Mouse (Mus musculus) limb, embryonic 11.5 days (tissue): ENCODE measurements at regions not wholly inside any gene's neighbourhood (a gene's known extent, or its start where the extent isn't known, plus 50 kb on each side); places are given as distances from the start of the nearest gene placed in this dataset.
"Not testable (repeated sequence)": the region's sequence is repeated elsewhere in the genome, so short reads cannot be mapped to it uniquely, and the experiment has no call there.

Experiments used
- ATAC-seq: fragments of 200-750 bp; cut with Nextera tagmentation; 2 replicates; pipeline ENCODE4 v1.8.0; 2017; ENCODE audit warnings: low read depth; ENCODE audit not compliant: insufficient number of reproducible peaks, low FRiP score, low TSS enrichment
- DNase-seq: peaks from one replicate; pipeline ENCODE4 v3.0.0-alpha.2; 2015; ENCODE audit warnings: low spot score
- H3K27ac ChIP-seq: fragments of 300-500 bp; sonication (generic); replicated peaks from 2 replicates; pipeline ENCODE4 v1.5.1; 2014; ENCODE audit warnings: low read depth, mild to moderate bottlenecking, low read length
- H3K27me3 ChIP-seq: fragments of 300-500 bp; sonication (generic); 2 replicates; pipeline ENCODE4 v1.6.1; 2014; ENCODE audit warnings: mild to moderate bottlenecking, low read length, mixed read lengths; ENCODE audit not compliant: control insufficient read depth, insufficient read depth
- H3K36me3 ChIP-seq: fragments of 300-500 bp; sonication (generic); 2 replicates; pipeline ENCODE4 v1.6.1; 2014; ENCODE audit warnings: mild to moderate bottlenecking, low read length, moderate library complexity, mixed read lengths; ENCODE audit not compliant: control insufficient read depth, insufficient read depth
- H3K4me1 ChIP-seq: fragments of 300-500 bp; sonication (generic); 2 replicates; pipeline ENCODE4 v1.6.1; 2014; ENCODE audit warnings: low read length, mixed read lengths; ENCODE audit not compliant: control insufficient read depth, insufficient read depth
- H3K4me2 ChIP-seq: fragments of 300-500 bp; sonication (generic); 2 replicates; pipeline ENCODE4 v1.6.1; 2014; ENCODE audit warnings: low read depth, mild to moderate bottlenecking, moderate library complexity; ENCODE audit not compliant: severe bottlenecking
- H3K4me3 ChIP-seq: fragments of 300-500 bp; sonication (generic); 2 replicates; pipeline ENCODE4 v1.5.1; 2014; ENCODE audit warnings: low read depth, low read length
- H3K9ac ChIP-seq: fragments of 300-500 bp; sonication (generic); 2 replicates; pipeline ENCODE4 v1.6.1; 2014; ENCODE audit warnings: mild to moderate bottlenecking, low read length
- H3K9me3 ChIP-seq: fragments of 300-500 bp; sonication (generic); 2 replicates; pipeline ENCODE4 v1.6.1; 2016; ENCODE audit warnings: low read length; ENCODE audit not compliant: control insufficient read depth
- WGBS: fragments of 180-500 bp; shearing (Covaris S2); extraction: QIAGEN DNeasy Blood & Tissue Kit; methylation state at CpG from one replicate; pipeline ENCODE4 v1.1.7; 2014; 5-methylcytosine and 5-hydroxymethylcytosine counted together

DNA sequence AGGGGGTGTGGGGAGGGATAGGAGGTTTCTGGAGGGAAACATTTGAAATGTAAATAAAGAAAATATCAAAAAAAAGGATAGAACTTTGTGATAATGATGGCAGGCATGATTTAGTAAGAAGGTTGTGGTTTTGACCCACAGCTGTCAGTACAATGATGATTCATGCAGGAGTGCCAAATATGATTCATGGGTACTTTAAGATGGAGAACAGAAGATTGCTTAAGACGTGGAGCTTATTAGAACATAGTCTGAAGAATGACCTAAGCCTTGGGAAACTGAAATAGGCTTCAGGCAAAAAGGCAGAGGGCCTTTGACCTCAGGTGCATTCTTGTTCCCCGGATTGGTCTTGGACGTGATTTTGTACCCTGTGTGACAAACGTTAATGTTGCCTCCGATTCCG, 671.4 kb downstream of the Dad1 start:
- not testable (repeated sequence) for H3K27ac ChIP-seq, H3K4me2 ChIP-seq, H3K4me3 ChIP-seq, H3K9me3 ChIP-seq, H3K36me3 ChIP-seq, ATAC-seq, H3K9ac ChIP-seq, DNase-seq, H3K27me3 ChIP-seq, H3K4me1 ChIP-seq
- WGBS = 91% methylated on average over 6 of the region's 6 CpGs

DNA sequence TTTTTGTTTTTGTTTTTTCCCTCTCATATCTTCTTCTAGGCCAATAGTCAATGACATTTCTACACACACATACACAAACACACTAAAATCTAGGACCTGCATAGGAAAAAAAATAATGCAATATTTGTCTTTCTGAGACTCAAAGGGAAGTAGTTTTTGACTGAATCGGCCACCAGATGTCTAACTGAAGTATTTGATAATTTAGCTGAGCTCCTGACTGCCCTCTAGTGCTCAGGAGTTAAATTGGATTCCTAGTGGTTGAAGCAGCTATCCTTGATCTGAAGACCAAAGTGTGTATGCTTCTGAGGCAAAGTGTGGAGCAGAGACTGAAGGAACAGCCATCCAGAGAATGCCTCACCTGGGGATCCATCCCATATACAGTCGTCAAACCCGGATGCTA, 672.2 kb downstream of the Dad1 start:
- H3K9me3 ChIP-seq, H3K4me1 ChIP-seq, H3K9ac ChIP-seq, H3K27ac ChIP-seq, ATAC-seq, H3K4me2 ChIP-seq, H3K4me3 ChIP-seq, H3K36me3 ChIP-seq, H3K27me3 ChIP-seq, DNase-seq: not testable (repeated sequence)
- WGBS = 65% methylated on average over 3 of the region's 3 CpGs

DNA sequence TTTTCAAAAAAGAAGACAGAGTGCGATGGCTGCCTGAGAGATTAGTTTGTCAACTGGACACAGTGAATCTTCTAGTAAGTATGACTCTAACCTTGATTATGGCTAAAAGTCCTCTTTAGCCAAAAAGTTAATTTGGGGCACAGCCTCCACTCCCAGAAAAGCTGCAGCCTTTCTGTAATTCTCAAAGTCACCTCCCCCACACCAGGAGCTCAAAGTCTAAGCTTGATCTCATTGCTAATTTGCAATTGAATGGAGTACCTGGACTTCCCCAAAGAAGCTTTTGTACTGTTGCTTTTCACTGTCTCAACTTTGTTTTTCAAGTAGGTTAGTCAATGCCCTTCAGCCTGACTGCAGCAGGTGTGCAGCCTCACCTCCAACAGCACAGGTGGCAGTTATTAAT, 677.0 kb downstream of the Dad1 start:
- not testable (repeated sequence) for H3K9me3 ChIP-seq, ATAC-seq, H3K27ac ChIP-seq, H3K27me3 ChIP-seq, H3K36me3 ChIP-seq, DNase-seq, H3K4me2 ChIP-seq, H3K9ac ChIP-seq, H3K4me1 ChIP-seq, H3K4me3 ChIP-seq
- 91% methylated on average over 1 of the region's 1 CpGs for WGBS

DNA sequence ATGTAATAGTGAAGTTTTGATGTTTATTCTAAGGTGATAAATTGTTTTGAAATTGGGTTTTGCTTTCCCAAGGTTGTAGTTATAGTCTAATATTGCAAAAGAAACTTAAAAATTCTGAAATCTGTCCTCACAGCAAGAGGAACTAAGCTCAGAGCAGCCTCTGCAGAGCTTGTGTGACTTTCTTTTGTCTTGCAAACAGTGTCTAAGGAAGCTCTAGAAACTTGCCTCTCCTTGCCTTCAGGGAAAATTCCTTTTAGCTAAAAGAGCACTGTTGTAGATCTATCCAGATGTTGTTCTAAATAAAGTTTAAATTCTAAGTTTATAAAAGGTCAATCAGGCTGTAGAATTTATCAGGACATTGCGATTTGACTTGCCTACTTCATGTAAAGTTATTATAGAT, 681.2 kb downstream of the Dad1 start:
- H3K4me1 ChIP-seq, H3K27me3 ChIP-seq, H3K27ac ChIP-seq, H3K36me3 ChIP-seq, H3K9ac ChIP-seq, H3K9me3 ChIP-seq, ATAC-seq, DNase-seq, H3K4me2 ChIP-seq, H3K4me3 ChIP-seq: not testable (repeated sequence)
- 88% methylated on average over 1 of the region's 1 CpGs for WGBS

DNA sequence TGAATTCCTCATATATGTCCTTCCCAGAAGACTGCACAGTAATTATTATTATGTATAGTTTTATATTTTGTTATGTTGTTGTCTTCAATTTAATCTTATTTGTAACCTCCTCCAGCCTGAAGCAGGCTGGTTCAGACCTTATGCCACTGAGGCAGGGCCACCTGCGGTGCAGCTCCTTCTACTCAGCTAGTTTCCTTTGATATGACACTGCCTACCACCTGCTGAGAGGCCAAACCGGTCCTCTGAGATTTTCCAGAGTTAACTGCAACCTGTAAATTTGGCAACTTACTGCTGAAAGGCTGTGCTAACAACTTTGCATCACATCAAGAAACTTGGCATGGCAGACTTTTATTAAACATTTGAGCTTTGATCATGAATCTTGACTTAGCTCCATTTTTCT, 691.3 kb downstream of the Dad1 start:
- Histone ChIP-seq H3K27me3 (no peaks in the 10 kb centered on the region), H3K4me3 (no peak overlapping the region), H3K4me2 (no peak overlapping the region), H3K9ac (no peak overlapping the region), H3K4me1 (no peaks in the 10 kb centered on the region), H3K36me3 (no peaks in the 10 kb centered on the region), H3K9me3 (no peaks in the 10 kb centered on the region), H3K27ac (no peak overlapping the region)
- no peak for ATAC-seq
- no peak for DNase-seq
- 45% methylated on average over 2 of the region's 2 CpGs for WGBS

DNA sequence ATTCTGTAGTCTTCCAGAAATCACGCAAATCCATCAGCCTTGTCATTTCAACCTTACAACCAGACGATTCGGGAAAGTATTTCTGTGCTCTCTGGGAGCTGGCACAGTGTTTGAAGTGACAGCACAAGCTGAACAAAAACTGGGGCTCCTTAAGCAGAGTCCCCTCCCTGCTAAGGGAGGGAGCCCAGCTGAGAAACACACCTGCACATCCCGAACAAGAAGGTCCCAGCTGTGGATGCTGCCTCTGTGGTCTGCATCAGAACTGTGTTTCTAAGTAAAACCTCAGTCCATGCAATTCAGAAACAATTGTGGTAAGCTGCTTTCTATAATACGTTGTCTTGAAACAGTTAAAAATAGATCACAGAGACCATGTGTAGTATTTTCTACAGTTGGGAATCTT, 693.8 kb downstream of the Dad1 start:
- H3K4me1 ChIP-seq, H3K4me3 ChIP-seq, H3K36me3 ChIP-seq, H3K4me2 ChIP-seq, H3K9ac ChIP-seq, H3K9me3 ChIP-seq, ATAC-seq, H3K27ac ChIP-seq, DNase-seq, H3K27me3 ChIP-seq: not testable (repeated sequence)
- WGBS = 88% methylated on average over 5 of the region's 5 CpGs

DNA sequence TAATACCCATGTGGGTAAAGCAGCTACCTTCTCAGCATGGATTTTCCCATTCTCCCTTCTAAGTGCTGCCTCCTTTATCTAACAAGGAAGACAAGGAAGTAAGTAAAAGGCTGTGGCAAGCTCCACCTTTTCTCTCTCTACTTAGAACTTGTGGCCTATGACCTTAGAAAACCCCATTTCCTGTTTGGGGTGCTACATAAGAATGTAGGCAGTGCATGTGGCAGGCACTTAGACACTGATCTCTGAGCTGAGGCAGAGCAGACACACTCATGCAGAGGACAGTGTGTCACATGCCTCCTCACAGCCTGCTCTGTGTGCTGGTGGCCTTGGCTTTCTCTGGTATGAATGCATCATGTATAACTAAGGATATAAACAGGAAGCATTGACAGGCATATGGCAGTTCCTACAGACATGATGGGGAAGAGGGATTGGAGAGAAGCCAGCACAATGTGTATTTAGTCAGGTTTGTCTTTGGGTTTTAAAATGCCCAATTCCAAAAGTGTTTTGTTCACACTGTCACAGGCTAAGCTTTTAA, 694.5 kb downstream of the Dad1 start:
- ATAC-seq, H3K9me3 ChIP-seq, H3K27me3 ChIP-seq, DNase-seq, H3K4me2 ChIP-seq, H3K9ac ChIP-seq, H3K27ac ChIP-seq, H3K4me1 ChIP-seq, H3K4me3 ChIP-seq, H3K36me3 ChIP-seq: not testable (repeated sequence)

DNA sequence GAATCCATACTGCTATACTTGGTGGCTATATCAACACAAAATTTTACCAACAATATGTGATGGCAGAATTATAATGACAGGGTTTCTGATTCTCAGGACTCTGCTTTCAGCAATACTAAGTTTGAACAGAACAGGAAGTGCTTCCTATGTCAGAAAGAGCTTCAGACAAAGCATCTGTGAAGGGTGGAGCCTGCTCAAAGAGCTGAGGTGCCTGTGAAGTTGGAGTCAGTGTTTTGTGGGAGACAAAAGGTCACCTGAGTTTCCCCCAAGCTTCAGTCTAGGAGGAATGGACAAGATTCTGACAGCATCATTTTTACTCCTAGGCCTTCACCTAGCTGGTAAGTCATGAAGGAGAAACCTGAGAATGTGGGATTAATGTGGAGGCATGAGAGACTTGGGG, 700.1 kb downstream of the Dad1 start:
- no peak overlapping the region for H3K4me3 ChIP-seq
- H3K4me1 ChIP-seq = no peaks in the 10 kb centered on the region
- no peak overlapping the region for H3K9ac ChIP-seq
- H3K27me3 ChIP-seq = no peaks in the 10 kb centered on the region
- no peaks in the 10 kb centered on the region for H3K36me3 ChIP-seq
- H3K4me2 ChIP-seq = no peak overlapping the region
- H3K27ac ChIP-seq = no peak overlapping the region
- H3K9me3 ChIP-seq = no peaks in the 10 kb centered on the region
- DNase-seq (no peak), ATAC-seq (no peak)

DNA sequence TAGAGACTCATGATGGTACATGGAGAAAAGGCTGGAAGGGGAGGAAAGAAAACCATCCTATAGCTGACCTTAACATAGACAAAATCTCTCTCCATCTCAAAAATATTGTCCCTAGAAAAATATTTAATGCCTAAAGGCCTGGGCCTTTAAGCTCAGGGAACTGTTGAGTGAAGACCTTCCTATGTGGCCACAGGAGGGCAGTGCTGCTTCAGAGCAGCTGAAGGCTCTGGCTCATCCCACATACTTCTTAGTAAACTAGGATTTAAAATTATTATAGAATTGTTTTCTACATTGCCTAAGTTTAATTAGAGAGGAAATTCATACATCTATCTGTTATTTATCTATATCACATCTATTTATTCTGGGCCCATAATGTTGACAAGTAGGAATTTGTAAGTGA, 706.5 kb downstream of the Dad1 start:
- not testable (repeated sequence) for H3K36me3 ChIP-seq, H3K9me3 ChIP-seq, DNase-seq, H3K4me1 ChIP-seq, H3K4me2 ChIP-seq, H3K27ac ChIP-seq, ATAC-seq, H3K4me3 ChIP-seq, H3K9ac ChIP-seq, H3K27me3 ChIP-seq
